Mouse (Mus musculus) neutrophil, adult 5-6 weeks (primary cell): ENCODE measurements around the gene Itih2. TPM values are rescaled to one million over a fixed set of nuclear protein-coding genes. Genes with fewer than 3 reads are reported as not detected.
A peak's percentile ranks its signal among the peaks of the same experiment; 100 is the strongest.

Experiments
- ATAC-seq: fragments of 151-379, 151-347 bp; 2 replicates; pipeline ENCODE4 v1.8.0; 2017; ENCODE audit warnings: mild to moderate bottlenecking, moderate TSS enrichment; ENCODE audit not compliant: insufficient number of reproducible peaks, poor library complexity, low FRiP score, severe bottlenecking; ENCODE audit errors: extremely low read depth
- total RNA-seq: library from RNA; stranded (forward); fragments of 200-1000 nt; gene quantifications from 2 replicates; pipeline ENCODE4 v1.2.3, GENCODE M21; 2017

Gene Itih2
- total RNA-seq, result not detected in 2 replicates

- ATAC-seq, result no peak
These were observed at the start of gene Itih2 for GRCm38 (mm10) chr2:10131296-10131695. Gene Itih2, minus strand, starts transcription at chr2:10131396.

GRCm38 (mm10) chr2:10169991-10170390, 38.8 kb upstream of the Itih2 start:
- no peak for ATAC-seq

GRCm38 (mm10) chr2:10168016-10168415, 36.8 kb upstream of the Itih2 start:
- ATAC-seq, result no peak

GRCm38 (mm10) chr2:10167283-10167682, 36.1 kb upstream of the Itih2 start:
- no peak for ATAC-seq

- ATAC-seq, result no peak
These were observed 35.4 kb upstream of the Itih2 start for GRCm38 (mm10) chr2:10166635-10167034.

- no peak for ATAC-seq
These were observed 30.8 kb upstream of the Itih2 start for GRCm38 (mm10) chr2:10162011-10162410.

- no peak for ATAC-seq
These were observed 26.0 kb upstream of the Itih2 start for GRCm38 (mm10) chr2:10157184-10157583.

- ATAC-seq, result peak; percentile 91
These were observed 22.2 kb upstream of the Itih2 start, which contains the start of gene Itih5 for GRCm38 (mm10) chr2:10153201-10154075. Gene Itih5, plus strand, starts transcription at chr2:10153571.

GRCm38 (mm10) chr2:10152590-10152989, 21.4 kb upstream of the Itih2 start:
- peak; percentile 17; the same call in 1 of the 2 replicates for ATAC-seq

- ATAC-seq, result no peak
These were observed 16.0 kb upstream of the Itih2 start for GRCm38 (mm10) chr2:10147176-10147575.

- no peak for ATAC-seq
These were observed 14.3 kb upstream of the Itih2 start for GRCm38 (mm10) chr2:10145514-10145913.

- ATAC-seq, result peak; percentile 99
These were observed 11.6 kb upstream of the Itih2 start for GRCm38 (mm10) chr2:10142472-10143454.

GRCm38 (mm10) chr2:10140456-10140855, 9.3 kb upstream of the Itih2 start:
- no peak for ATAC-seq

GRCm38 (mm10) chr2:10137320-10137719, 6.1 kb upstream of the Itih2 start:
- no peak for ATAC-seq

- no peak for ATAC-seq
These were observed 2.7 kb upstream of the Itih2 start for GRCm38 (mm10) chr2:10133941-10134340.

- no peak for ATAC-seq
These were observed 932 bp upstream of the Itih2 start for GRCm38 (mm10) chr2:10132128-10132527.

- no peak for ATAC-seq
These were observed 730 bp downstream of the Itih2 start for GRCm38 (mm10) chr2:10130341-10130990.

GRCm38 (mm10) chr2:10128571-10128970, 2.6 kb downstream of the Itih2 start:
- no peak for ATAC-seq

GRCm38 (mm10) chr2:10127471-10127870, 3.7 kb downstream of the Itih2 start:
- no peak for ATAC-seq
